Mouse (Mus musculus) right cerebral cortex, postnatal 4 days (tissue): ENCODE data around the gene Myo15b.
A peak's percentile ranks its signal among the peaks of the same experiment; 100 is the strongest.

Source experiments
- DNase-seq: peaks from one replicate; pipeline ENCODE4 v3.0.0-alpha.2; 2022

The Myo15b gene

GRCm38 (mm10) chr11:115904231-115904955 lies 46.2 kb downstream of the Myo15b start:
- DNase-seq, result no peak

- DNase-seq, result no peak
Measured at GRCm38 (mm10) chr11:115904956-115905790, 47.0 kb downstream of the Myo15b start.

DNA sequence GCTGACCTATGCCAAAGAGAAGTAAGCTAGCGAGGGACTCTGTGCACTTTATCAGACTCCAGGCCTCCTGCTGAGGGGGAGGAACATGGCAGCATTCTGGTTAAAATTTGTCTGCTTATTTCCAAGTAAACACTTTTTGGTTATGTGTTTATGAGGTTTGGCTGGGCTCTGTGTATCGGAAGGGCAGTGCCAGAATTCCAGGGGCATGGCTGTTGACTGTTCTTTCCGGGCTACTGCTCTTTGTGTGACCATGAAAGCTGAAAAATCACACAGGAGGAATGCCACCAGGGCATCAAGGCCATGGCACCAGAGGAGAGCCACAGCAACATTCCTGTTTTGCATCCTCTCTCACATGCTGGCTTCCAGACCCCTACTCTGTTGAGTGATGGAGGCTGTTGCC lies 47.9 kb downstream of the Myo15b start:
- DNase-seq, result no peak

DNA sequence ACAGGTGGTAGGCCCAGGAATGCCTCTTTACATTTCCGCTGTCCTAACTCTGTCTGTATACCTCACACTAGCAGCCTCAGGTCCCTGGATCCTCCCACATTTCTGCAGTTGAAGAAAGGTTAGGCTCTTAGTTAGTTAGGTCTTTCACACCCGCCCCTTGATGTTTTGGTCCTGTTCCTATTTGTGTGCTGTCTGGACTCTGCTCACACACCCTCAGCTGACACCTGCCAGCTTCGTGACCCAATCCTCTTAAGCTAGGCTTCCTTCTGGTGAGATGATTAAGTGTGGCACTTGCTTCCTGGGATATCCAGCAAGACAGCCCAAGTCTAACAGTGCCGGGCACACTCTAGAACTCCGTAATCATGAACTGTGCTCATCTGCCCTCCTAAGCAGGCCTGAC lies 48.3 kb downstream of the Myo15b start:
- DNase-seq, result no peak

DNA sequence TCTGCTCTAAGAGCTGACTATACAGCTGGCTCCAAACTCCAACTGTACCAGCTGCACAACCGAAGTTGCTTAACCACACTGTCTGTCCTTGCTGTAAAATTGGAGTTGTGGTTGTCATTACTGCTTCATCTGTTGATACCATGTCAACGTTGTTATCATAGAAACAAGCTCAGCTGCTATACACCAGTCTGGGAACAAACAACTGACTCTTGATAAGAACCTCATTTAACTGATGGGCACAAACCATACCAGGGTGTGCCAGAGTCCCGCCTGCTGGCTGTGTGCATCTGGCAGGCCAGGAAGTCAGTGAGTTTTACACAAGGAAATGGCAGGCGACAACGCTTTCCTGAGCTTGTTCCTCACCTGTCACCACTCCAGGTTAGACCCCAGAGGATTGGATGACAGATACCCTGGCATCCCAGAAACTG lies 52.9 kb downstream of the Myo15b start:
- no peak for DNase-seq

GRCm38 (mm10) chr11:115911632-115912376 lies 53.6 kb downstream of the Myo15b start, which contains the start of gene Smim6:
Smim6 (plus strand) TSS chr11:115912017.
- DNase-seq, result no peak

DNA sequence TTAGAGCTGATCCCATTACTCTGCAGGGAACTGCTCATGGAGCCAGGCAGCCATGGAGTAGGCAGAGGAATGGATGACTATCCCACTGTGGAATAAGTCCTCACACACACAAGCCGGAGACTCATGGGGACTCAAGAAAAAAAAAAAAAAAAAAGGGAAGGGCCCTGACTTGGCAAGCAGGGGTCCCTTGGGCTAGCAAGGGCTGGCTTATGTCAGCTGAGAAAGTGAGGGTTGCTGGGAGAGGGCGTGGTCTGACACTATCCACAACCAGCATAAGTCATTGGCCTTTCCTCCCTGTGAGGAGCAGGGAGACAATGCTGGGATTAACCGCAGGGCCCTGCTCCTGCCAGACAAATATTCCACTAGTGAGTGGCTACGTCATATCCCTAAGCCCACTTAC lies 58.4 kb downstream of the Myo15b start:
- no peak for DNase-seq

DNA sequence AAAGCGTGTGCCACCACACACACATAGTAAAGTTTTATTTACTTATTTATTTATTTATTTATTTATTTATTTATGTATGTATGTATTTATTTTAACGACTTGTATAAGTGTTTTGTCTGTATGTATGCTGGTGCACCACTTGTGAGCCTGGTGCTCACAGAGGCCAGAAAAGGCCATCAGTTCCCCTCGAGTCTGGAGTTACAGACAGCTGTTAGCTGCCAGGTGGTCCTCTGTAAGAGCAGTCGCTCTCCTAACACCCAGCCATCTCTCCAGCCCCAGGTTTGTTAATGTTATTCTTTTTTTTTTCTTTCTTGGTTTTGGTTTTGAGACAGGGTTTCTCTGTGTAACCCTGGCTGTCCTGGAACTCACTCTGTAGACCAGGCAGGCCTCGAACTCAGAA lies 60.4 kb downstream of the Myo15b start:
- no peak for DNase-seq

DNA sequence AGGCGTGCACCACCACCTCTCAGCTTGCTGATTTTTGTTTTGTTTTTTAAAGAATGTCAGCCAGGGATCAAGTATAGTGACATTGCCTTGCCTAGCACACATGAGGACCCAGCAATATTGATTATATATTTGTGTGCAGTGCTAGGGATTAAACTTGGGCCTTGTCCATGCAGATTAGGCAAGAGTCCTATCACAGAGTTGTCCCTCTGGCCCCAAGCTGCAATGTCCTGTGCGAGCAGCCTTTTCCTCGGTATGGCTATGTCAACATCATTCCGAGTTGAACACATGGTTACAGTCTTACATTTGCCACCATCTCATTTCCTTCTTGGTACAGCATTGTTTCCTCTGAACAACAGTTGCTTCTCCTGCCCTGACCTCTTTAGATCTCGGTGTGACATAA lies 60.9 kb downstream of the Myo15b start:
- no peak for DNase-seq

DNA sequence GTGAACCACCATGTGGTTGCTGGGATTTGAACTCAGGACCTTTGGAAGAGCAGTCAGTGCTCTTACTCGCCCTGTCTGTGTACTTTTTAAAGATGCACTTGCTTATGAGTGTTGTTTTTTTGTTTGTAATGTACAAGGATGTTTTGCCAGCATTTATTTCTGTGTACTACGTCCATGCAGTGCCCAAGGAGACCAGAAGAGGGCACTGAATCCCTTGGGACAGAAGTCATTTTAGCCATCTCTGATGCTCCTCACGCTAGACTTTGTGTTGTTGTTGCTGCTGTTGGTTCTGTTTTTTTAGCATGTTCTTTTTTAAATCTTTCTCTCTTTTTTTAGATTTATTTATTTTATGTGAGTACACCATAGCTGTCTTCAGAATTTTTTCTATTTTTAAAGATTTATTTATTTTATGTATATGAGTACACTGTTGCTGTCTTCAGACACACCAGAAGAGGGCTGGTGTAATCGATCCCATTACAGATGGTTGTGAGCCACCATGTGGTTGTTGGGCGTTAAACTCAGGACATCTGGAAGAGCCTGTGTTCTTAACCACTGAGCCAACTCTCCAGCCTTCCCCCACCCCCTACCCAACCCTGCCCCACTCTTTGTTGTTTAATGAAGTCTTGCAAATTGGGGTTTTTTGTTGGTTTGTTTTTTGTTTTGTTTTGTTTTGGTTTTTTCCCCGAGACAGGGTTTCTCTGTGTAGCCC lies 62.1 kb downstream of the Myo15b start:
- peak; percentile 32 for DNase-seq

- no peak for DNase-seq
Measured at GRCm38 (mm10) chr11:115921986-115922385, 63.8 kb downstream of the Myo15b start.

DNA sequence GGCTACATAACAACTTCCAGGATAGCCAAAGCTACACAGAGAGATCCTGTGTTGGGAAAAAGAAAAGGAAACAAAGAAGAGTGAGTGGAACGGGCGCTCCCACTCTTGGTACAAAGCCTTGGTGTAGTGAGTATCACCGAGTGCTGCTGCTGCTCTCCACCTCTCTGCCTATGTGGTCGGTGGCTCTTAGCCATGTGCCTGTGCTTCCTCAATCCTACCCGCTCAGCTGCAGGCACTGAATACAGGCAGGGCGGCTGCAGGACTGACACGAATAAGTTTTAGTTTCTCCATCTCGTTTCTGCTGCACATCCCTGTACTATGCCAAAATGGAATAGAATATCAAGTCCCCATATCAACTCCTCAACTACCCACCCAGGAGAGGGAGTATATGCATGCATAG lies 70.8 kb downstream of the Myo15b start:
- DNase-seq, result no peak

GRCm38 (mm10) chr11:115929818-115930217 lies 71.6 kb downstream of the Myo15b start:
- DNase-seq, result no peak

DNA sequence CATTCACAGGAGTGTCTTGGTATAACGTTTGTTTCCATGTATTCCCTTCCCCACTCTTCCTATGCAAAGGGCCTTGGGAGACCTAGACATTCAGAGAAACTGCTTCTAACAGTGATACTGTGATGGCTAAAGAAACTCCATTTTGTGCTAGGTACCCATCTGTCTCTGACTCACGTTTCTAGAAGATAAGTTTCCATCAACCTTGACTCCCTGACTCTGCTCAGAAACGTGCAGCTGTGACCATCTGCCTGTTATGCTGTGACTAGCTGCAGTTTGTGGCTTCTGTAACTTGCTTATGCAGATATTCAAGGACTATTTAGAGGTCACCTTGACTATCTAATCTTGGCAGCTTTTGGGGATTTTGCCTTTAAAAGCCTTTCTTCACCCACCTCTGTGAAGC lies 73.0 kb downstream of the Myo15b start:
- no peak for DNase-seq

DNA sequence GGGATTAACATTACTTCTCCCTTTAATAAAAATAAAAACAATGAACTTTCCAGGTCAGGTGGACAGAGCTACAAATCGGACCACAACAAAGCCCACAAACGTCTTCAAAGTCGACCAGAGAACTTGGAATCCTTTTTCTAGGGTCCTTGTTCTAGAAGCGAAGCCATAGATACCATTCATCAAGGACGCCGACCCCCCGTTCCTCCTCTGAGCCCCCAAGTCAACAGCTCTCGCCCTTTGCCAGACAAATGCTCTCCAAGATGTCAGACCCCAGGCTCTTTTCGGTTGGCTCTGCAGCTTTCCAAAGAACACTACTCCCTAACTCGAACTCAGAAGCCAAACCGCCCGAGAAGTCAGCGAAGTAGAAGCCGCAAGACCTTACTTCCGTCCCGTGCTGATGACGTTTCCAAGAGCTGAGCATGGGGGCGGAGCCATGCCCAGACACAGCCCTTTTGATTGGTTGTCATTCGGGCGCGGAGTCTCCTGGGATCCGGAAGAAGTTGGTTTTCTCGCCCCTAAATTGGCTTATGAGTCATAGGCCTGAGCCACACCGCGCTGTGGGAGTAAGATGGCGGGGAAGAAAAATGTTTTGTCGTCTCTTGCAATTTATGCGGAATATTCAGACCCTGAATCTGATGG lies 75.0 kb downstream of the Myo15b start, which contains the start of the genes Sap30bp and Recql5:
Gene Sap30bp, plus strand, starts transcription at position 175 of the 639 bp plus-strand sequence.
Gene Recql5, minus strand, starts transcription at position 370 of the 639 bp plus-strand sequence.
- peak; percentile 96 for DNase-seq

GRCm38 (mm10) chr11:115933747-115934110 lies 75.5 kb downstream of the Myo15b start:
- DNase-seq, result no peak

DNA sequence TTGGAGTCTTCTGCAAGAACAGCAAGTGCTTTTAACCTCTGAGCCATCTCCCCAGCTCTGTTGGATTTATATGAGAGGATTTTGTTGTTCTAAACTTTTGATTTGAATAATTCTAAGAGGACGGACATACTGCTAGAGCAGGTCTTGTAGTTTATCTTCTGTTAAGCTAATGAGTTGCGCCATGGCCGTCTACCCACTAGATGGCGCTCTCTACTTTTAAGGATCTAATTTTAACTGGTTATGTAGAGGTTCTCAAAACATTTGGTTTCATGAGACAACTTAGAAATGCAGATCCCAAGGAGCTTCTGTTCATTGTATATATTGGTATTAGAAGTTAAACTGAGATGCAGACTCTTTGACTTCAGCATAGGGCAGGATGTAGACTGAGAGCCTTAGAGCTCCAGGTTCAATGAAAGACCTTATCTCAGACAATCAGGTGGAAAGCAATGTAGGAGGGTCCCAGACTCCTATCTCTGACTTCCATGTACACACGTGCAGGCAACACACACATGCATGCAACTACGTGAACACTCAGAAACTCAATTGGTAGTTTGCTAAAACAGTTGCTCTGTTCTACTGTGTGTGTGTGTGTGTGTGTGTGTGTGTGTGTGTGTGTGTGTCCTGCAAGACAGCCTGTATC lies 81.6 kb downstream of the Myo15b start:
- peak; percentile 67 for DNase-seq

- DNase-seq, result no peak
Measured at GRCm38 (mm10) chr11:115941980-115942379, 83.8 kb downstream of the Myo15b start.
